31 mouse cellular contexts compared by ENCODE assay signal in genomic region chr19:47934146-47934545, GRCm38 (mm10). TPM values are rescaled to one million over a fixed set of nuclear protein-coding genes. Genes with fewer than 3 reads are reported as not detected.
DNase-seq lines count a peak whose midpoint lies in the region; ATAC-seq and TF ChIP-seq lines count a peak whose summit lies in the region.
"Had no signal": no experiment of that assay in that cellular context is flagged by ENCODE, and none has a peak within 500 bp of the region (broad histone marks: within the 10 kb centered on the region; RNA-seq: fewer than 3 reads in every experiment).

No protein-coding gene starts in this region.

- no peak overlapping the region for H3K4me2 ChIP-seq in liver, postnatal 0 days (ENCODE audit: low read depth, low read length)
- no peak overlapping the region for H3K4me2 ChIP-seq in stomach, postnatal 0 days (replicated peaks; ENCODE audit: low read depth)
- H3K4me2 ChIP-seq: embryonic facial prominence, embryonic 13.5 days; embryonic facial prominence, embryonic 15.5 days; forebrain, embryonic 12.5 days had no signal

- TF ChIP-seq POLR2A in heart, adult 2 months (IDR thresholded peaks at IDR 0.05; ENCODE audit: insufficient read depth, low read depth, low read length), result no peak
- TF ChIP-seq POLR2A in liver, adult 2 months (IDR thresholded peaks at IDR 0.05; ENCODE audit: extremely low read depth, insufficient read depth, low read length), result no peak

- no peak for ATAC-seq in liver, postnatal 0 days
- no peak for ATAC-seq in stomach, postnatal 0 days (ENCODE audit: low FRiP score, low TSS enrichment)
- ATAC-seq: CD4-positive, CD25-positive, alpha-beta regulatory T cell, adult 4 months; forebrain, embryonic 14.5 days; forebrain, embryonic 16.5 days; Patski had no signal

- no peak for TF ChIP-seq CTCF in heart, adult 2 months (IDR thresholded peaks at IDR 0.05)
- TF ChIP-seq CTCF in liver, adult 2 months (IDR thresholded peaks at IDR 0.05; ENCODE audit: low read depth, low read length), result no peak
- TF ChIP-seq CTCF in liver, postnatal 0 days (IDR thresholded peaks at IDR 0.05; ENCODE audit: low read depth), result no peak
- TF ChIP-seq CTCF in stomach, postnatal 0 days (IDR thresholded peaks at IDR 0.05; ENCODE audit: low read depth), result no peak

- no peak for TF ChIP-seq EP300 in heart, adult 2 months (IDR thresholded peaks at IDR 0.05; ENCODE audit: insufficient read depth, low read depth, low read length)
- TF ChIP-seq EP300 in liver, postnatal 0 days (IDR thresholded peaks at IDR 0.05; ENCODE audit: low read depth), result no peak
- TF ChIP-seq EP300 in stomach, postnatal 0 days (optimal IDR thresholded peaks at IDR 0.05), result no peak

- peak; percentile 76 for DNase-seq in heart, adult 11 months
- no peak for DNase-seq in heart, adult 2 months
- peak; percentile 51 for DNase-seq in liver, adult 2 months (ENCODE audit: extremely low read depth, low read depth, low spot score)
- DNase-seq in liver, postnatal 0 days, result no peak
- DNase-seq in R1 (ENCODE audit: low read depth, low spot score), result peak; percentile 49
- DNase-seq in stomach, postnatal 0 days (ENCODE audit: low spot score), result no peak
- no peak for DNase-seq in layer of hippocampus, postnatal 36 days
- no peak for DNase-seq in kidney, postnatal 4 days
- DNase-seq: adrenal gland, adult 2 months; adrenal gland, postnatal 10 days; adrenal gland, postnatal 25 days; B cell, adult 2 months; cerebellum, adult 11 months; cerebellum, adult 18-20 months; cerebellum, adult 8-10 months; cerebellum, adult 9-11 months; cerebellum, postnatal 14 days; cerebellum, postnatal 36 days; embryo, embryonic 11 days had no signal

- H3K4me1 ChIP-seq in heart, adult 2 months (ENCODE audit: control insufficient read depth, insufficient read depth, low read length), result no peaks in the 10 kb centered on the region; the same call in 1 of the 2 replicates
- peaks cover 3% of the 10 kb centered on the region; the same call in 1 of the 2 replicates for H3K4me1 ChIP-seq in liver, adult 2 months (ENCODE audit: control insufficient read depth, insufficient read depth, low read length)
- H3K4me1 ChIP-seq in liver, postnatal 0 days (ENCODE audit: insufficient read depth), result peaks cover 7% of the 10 kb centered on the region
- peaks cover 2% of the 10 kb centered on the region; the same call in 1 of the 2 replicates for H3K4me1 ChIP-seq in stomach, postnatal 0 days (replicated peaks; ENCODE audit: control insufficient read depth, insufficient read depth)

- no peaks in the 10 kb centered on the region for H3K79me2 ChIP-seq in heart, adult 2 months (replicated peaks; ENCODE audit: control insufficient read depth, insufficient read depth, low read length)
- H3K79me2 ChIP-seq in liver, adult 2 months (ENCODE audit: control insufficient read depth, insufficient read depth, low read length), result no peaks in the 10 kb centered on the region

- H3K9me3 ChIP-seq in liver, postnatal 0 days (ENCODE audit: low read length), result no peaks in the 10 kb centered on the region
- H3K9me3 ChIP-seq in stomach, postnatal 0 days (ENCODE audit: control insufficient read depth, low read length), result no peaks in the 10 kb centered on the region
- H3K9me3 ChIP-seq: embryonic facial prominence, embryonic 13.5 days; embryonic facial prominence, embryonic 15.5 days; forebrain, embryonic 10.5 days; forebrain, embryonic 12.5 days had no signal

- H3K27ac ChIP-seq in heart, adult 2 months, result no peak overlapping the region
- peak overlapping the region; percentile 43; the same call in 1 of the 2 replicates for H3K27ac ChIP-seq in liver, adult 2 months (replicated peaks; ENCODE audit: insufficient read depth, low read depth, low read length)
- no peak overlapping the region for H3K27ac ChIP-seq in liver, postnatal 0 days (ENCODE audit: low read depth)
- H3K27ac ChIP-seq in stomach, postnatal 0 days (replicated peaks), result peak overlapping the region; percentile 40; the same call in 1 of the 2 replicates
- H3K27ac ChIP-seq: embryonic facial prominence, embryonic 13.5 days; embryonic facial prominence, embryonic 15.5 days; forebrain, embryonic 10.5 days; forebrain, embryonic 12.5 days had no signal

- no peak overlapping the region for H3K9ac ChIP-seq in heart, adult 2 months (ENCODE audit: low read depth, low read length)
- no peak overlapping the region for H3K9ac ChIP-seq in liver, adult 2 months (ENCODE audit: low read depth, low read length)
- H3K9ac ChIP-seq in liver, postnatal 0 days (replicated peaks), result no peak overlapping the region
- H3K9ac ChIP-seq in stomach, postnatal 0 days (ENCODE audit: low read length), result no peak overlapping the region
- H3K9ac ChIP-seq: embryonic facial prominence, embryonic 13.5 days; embryonic facial prominence, embryonic 15.5 days; forebrain, embryonic 12.5 days had no signal

- no peaks in the 10 kb centered on the region; the same call in 1 of the 2 replicates for H3K27me3 ChIP-seq in heart, adult 2 months (ENCODE audit: control insufficient read depth, insufficient read depth, low read length)
- no peaks in the 10 kb centered on the region; the same call in 1 of the 2 replicates for H3K27me3 ChIP-seq in liver, adult 2 months (ENCODE audit: control insufficient read depth, insufficient read depth, low read length)
- peaks cover 19% of the 10 kb centered on the region for H3K27me3 ChIP-seq in liver, postnatal 0 days (ENCODE audit: insufficient read depth, low read length)
- no peaks in the 10 kb centered on the region for H3K27me3 ChIP-seq in stomach, postnatal 0 days (ENCODE audit: control insufficient read depth, insufficient read depth, low read length)

- 82% methylated on average over 8 of the region's 8 CpGs for WGBS in heart, adult 2 months
- WGBS in liver, adult 2 months, result 78% methylated on average over 8 of the region's 8 CpGs
- 84% methylated on average over 8 of the region's 8 CpGs for WGBS in liver, postnatal 0 days (ENCODE audit: insufficient replicate concordance)
- WGBS in stomach, postnatal 0 days, result 89% methylated on average over 8 of the region's 8 CpGs

- intact Hi-C loops in heart, adult 2 months (cut with DNase I), result no loop called here

- H3K4me3 ChIP-seq in heart, adult 2 months, result no peak overlapping the region
- no peak overlapping the region for H3K4me3 ChIP-seq in liver, adult 2 months (ENCODE audit: insufficient read depth, low read depth, low read length)
- H3K4me3 ChIP-seq in liver, postnatal 0 days (ENCODE audit: low read depth, low read length), result no peak overlapping the region
- H3K4me3 ChIP-seq in stomach, postnatal 0 days (ENCODE audit: low read depth, low read length), result no peak overlapping the region
- H3K4me3 ChIP-seq: embryonic facial prominence, embryonic 13.5 days; embryonic facial prominence, embryonic 15.5 days; erythroblast, embryonic 14.5 days; forebrain, embryonic 10.5 days; forebrain, embryonic 12.5 days had no signal

- H3K36me3 ChIP-seq in heart, adult 2 months (ENCODE audit: control insufficient read depth, insufficient read depth, low read length), result no peaks in the 10 kb centered on the region
- H3K36me3 ChIP-seq in liver, adult 2 months (ENCODE audit: control insufficient read depth, insufficient read depth, low read length), result no peaks in the 10 kb centered on the region
- H3K36me3 ChIP-seq in liver, postnatal 0 days (replicated peaks; ENCODE audit: insufficient read depth, low read length), result no peaks in the 10 kb centered on the region
- H3K36me3 ChIP-seq in stomach, postnatal 0 days (ENCODE audit: control insufficient read depth, insufficient read depth, low read length), result no peaks in the 10 kb centered on the region
- H3K36me3 ChIP-seq: embryonic facial prominence, embryonic 13.5 days; embryonic facial prominence, embryonic 15.5 days; forebrain, embryonic 10.5 days; forebrain, embryonic 12.5 days; G1E had no signal

RNA-seq across cellular contexts. Expression of gene Cfap58, which starts 3.3 kb away (rescaled TPM):
- total RNA-seq in heart, adult 2 months (2021), result 1 to 10 TPM; 1.9 to 2.1 TPM
- 0.02 TPM in 1 of 2 replicates, not detected in the other for polyA plus RNA-seq in heart, adult 2 months (2012; rRNA removed)
- not detected in 2 replicates for total RNA-seq in liver, adult 2 months (2014; rRNA removed)
- not detected in 2 replicates for polyA plus RNA-seq in liver, adult 2 months (2012; rRNA removed)
- not detected in 2 replicates for polyA plus RNA-seq in liver, postnatal 0 days (2015; fragmentation: Nextera tagmentation; extraction: Ambion mirVana)
- polyA plus RNA-seq in stomach, postnatal 0 days (2015; fragmentation: Nextera tagmentation; extraction: Ambion mirVana), result not detected in 2 replicates
- total RNA-seq in layer of hippocampus, postnatal 36 days (2021), result under 1 TPM; 0.30 to 0.35 TPM
- total RNA-seq: adrenal gland, adult 2 months; adrenal gland, postnatal 25 days; common myeloid progenitor, adult 5-6 weeks; G1E had no signal
- polyA plus RNA-seq: adrenal gland, adult 2 months; CD4-positive, CD25-positive, alpha-beta regulatory T cell, adult 4 months; embryonic facial prominence, embryonic 11.5 days; erythroblast, embryonic 14.5 days; forebrain, embryonic 10.5 days; G1E; Patski had no signal

RNA-seq across cellular contexts. Expression of gene Itprip, which starts 15.0 kb away (rescaled TPM):
- 10 to 100 TPM in 1 of 2 experiments, 1 to 10 TPM in 1; 8.5 to 11.7 TPM for total RNA-seq in heart, adult 2 months (2021)
- 8.1 and 8.6 TPM in 2 replicates for polyA plus RNA-seq in heart, adult 2 months (2012; rRNA removed)
- 0.65 and 0.94 TPM in 2 replicates for total RNA-seq in liver, adult 2 months (2014; rRNA removed)
- 0.46 and 0.51 TPM in 2 replicates for polyA plus RNA-seq in liver, adult 2 months (2012; rRNA removed)
- 2.4 and 2.8 TPM in 2 replicates for polyA plus RNA-seq in liver, postnatal 0 days (2015; fragmentation: Nextera tagmentation; extraction: Ambion mirVana)
- polyA plus RNA-seq in stomach, postnatal 0 days (2015; fragmentation: Nextera tagmentation; extraction: Ambion mirVana), result 7.9 and 9.0 TPM in 2 replicates
- total RNA-seq in layer of hippocampus, postnatal 36 days (2021), result 1 to 10 TPM; 1.0 to 1.9 TPM

RNA-seq across cellular contexts. Expression of gene Cfap43, which starts 15.1 kb away (rescaled TPM):
- not detected for total RNA-seq in heart, adult 2 months (2021)
- polyA plus RNA-seq in heart, adult 2 months (2012; rRNA removed), result 0.26 and 0.86 TPM in 2 replicates
- total RNA-seq in liver, adult 2 months (2014; rRNA removed), result not detected in 2 replicates
- not detected in 2 replicates for polyA plus RNA-seq in liver, adult 2 months (2012; rRNA removed)
- polyA plus RNA-seq in liver, postnatal 0 days (2015; fragmentation: Nextera tagmentation; extraction: Ambion mirVana), result 0.05 TPM in 1 of 2 replicates, not detected in the other
- 0.51 and 1.1 TPM in 2 replicates for polyA plus RNA-seq in stomach, postnatal 0 days (2015; fragmentation: Nextera tagmentation; extraction: Ambion mirVana)
- total RNA-seq in layer of hippocampus, postnatal 36 days (2021), result 1 to 10 TPM; 1.2 to 1.7 TPM
- total RNA-seq: adrenal gland, adult 2 months; adrenal gland, postnatal 10 days; adrenal gland, postnatal 25 days; common myeloid progenitor, adult 5-6 weeks had no signal
- polyA plus RNA-seq: adrenal gland, adult 2 months; embryonic facial prominence, embryonic 11.5 days; erythroblast, embryonic 14.5 days; G1E had no signal

Comparison
In these comparisons a context has a peak if more than half of its experiments do, and no peak if none do; other contexts are left out.
1. DNase-seq: peak in heart, adult 11 months (single experiment), liver, adult 2 months (single experiment) and R1 (single experiment); none in heart, adult 2 months (0 of 2), liver, postnatal 0 days (single experiment), stomach, postnatal 0 days (single experiment), layer of hippocampus, postnatal 36 days (0 of 2) and kidney, postnatal 4 days (0 of 2).
2. H3K27ac ChIP-seq: peak in liver, adult 2 months (single experiment) and stomach, postnatal 0 days (single experiment); none in heart, adult 2 months (single experiment) and liver, postnatal 0 days (single experiment).